Mouse (Mus musculus) urinary bladder, postnatal 4 days (tissue): ENCODE data around the gene Comp.

ENCODE experiments used
- DNase-seq, 2 experiments: peaks; one replicate each; pipeline ENCODE4 v3.0.0; 2021 to 2022; ENCODE audit warnings: low spot score in 2 of 2

Gene Comp

DNA sequence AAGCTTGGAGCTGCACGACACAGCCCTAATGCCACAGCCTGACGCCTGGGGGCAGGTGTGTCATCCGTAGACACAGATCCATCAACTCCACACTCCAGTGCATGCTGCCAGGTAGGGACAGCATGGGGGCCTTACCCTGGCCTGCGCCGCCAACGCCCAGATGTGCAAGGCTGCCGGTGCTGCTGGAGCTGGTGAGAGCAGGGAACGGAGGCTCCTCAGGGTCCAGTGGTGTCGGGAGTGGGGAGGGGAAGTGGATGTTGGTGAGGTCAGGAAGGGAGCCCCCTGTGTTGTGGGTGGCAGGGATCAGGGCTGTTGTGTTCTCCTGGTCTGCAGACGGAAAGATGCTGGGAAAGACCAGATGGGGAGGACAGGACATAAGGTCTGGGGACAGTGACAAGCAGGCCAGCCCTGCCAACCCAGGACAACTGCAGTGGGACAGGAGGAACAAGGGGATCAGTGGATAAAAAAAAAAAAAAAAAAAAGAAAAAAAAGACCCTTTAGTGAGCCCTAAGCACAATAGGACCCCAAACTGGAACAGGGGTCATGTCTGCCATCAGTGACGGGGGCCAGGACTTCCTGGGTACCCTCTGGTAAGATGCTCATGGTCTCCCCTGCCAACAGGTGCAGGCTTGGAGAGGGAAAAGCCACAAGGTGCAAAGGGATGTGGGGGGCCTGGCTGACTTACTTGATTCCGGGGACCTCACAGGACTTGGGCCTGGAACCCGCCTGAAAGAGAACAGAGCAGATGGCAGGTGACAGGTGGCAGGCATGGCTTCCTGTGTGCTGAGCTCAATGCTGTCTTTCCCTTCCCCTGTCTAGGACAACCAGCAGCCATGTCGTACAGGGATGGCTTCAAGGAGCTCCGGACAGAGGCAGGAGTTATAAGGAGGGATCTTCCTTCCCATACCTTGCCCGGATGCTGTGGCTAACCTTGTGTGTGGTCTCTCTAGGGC, 24.5 kb downstream of the Comp start:
- no peak for DNase-seq

DNA sequence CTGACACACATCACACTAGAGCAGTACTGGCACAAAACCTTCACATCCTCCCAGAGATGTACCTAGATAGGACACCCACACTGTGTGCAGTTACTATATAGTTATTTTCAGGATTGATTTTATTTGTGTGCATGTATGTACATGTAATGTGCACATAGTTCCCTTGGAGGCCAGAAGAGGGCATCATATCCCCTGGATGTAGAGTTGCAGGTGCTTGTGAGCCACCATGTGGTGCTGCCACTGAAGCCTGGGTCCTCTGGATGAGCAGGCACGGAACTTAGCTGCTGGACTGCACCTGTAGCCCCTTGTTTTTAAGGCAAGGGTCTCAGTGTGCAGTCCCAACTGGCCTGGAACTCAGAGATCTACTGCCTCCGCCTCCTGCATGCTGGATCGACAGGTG, 30.9 kb downstream of the Comp start:
- no peak for DNase-seq

DNA sequence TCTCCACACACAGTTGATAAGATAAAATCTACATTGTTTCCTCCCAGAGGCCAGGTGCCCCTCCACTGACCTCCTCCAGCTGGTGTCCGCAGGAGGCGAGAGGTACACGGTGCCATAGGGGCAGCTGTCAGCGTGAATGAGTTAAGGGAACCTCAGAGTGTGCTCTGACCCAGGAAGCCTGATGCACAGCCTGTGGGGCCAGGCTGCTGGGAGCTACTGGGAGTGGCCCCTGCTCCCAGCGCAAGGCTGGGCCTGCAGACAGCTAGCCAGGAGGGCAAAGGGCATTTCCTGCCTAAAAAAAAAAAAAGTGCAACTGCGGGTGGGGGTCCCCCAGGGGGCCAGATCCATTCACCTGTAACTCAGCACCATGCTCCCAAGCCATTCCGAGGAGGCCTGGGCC, 31.8 kb downstream of the Comp start:
- no peak for DNase-seq

DNA sequence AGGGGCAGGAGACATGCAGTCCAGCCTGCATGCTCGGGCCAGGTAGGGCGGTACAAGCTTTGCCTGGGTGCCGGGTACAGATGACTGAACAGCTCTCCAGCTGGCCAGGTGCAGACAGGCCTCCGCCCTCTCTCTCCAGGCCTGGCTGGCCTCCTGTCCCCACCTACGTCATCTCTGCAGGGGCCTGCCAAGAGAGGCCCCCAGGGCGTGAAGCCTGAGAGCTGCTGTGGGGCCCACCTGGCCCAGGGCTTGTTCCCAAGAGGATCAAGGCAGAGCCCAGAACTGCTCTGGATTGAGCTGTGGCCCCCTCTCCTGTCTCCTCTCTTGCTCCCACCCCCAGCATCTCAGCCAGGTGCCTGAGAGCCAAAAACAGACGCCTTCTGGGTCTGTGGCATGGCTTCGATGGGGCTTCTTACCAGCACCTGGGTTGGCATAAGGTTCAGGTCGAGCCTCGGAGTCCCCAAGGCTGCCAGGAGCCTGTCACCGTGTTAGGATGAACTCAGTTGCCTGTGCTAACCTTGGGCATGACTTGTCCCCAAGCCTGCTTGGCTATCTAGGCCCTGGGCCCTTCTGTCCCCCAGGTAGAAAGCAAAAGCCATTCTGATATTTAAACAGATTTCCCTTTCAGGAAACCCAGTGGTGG, 33.2 kb downstream of the Comp start:
- no peak for DNase-seq

DNA sequence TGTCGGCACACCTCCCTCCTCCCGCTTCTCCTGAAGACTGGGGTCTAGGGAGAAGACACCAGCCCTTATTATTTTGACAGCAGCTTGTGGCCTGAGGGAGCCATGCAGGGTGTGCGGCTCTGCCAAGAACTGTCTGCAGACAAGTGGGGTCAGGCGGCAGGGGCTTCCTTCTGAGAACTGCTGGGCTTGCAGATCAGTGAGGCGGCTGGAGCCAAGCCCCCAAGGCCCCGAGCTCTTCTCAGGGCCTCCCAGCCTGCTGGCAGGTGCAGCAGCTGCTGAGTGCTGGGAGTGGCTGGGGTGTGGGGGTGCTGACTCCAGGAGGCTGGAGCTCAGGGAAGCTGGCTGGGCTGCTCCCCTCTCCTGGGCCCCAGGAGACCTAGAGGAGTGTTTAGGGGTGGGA, 34.9 kb downstream of the Comp start:
- peak in 1 of 2 experiments; percentile 43 for DNase-seq

DNA sequence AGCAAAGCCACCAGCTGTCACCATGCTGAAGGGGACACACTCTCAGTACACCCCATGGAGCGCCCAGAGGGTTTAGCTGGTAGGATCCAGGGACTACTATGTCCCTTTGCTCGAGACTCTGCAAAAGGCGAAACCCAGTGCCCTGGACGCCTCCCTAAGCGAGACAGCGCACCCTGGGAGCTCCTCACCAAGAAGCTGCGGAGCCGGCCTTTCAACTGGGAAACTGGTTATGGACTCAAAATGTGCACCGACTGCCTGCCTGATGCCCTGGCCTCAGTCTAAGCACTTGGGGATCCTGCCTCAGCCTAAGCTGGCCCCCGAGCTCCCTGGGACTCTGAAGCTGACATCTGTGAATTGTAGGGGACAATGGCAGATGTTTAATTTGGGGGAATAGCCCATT, 35.7 kb downstream of the Comp start:
- DNase-seq: no peak

DNA sequence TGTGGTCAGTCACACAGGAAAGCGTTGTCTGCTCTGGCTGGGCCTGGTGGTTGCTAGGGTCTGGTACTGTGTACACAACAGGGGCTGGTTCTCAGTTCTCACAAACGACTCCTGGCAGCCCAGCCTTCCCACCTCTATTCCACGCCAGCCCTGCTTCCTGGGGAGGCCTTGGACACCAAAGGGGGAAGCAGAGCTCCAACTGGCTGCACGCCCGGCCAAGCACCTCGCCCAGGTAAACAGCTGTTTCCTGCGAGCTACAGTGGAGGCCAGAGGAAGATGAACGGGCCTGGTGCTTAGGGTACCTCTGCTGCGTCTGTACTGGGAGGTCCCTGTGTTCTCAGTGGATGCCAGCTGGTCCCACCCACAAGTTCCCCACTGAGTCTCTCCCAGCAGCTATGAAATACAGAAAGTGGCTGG, 36.1 kb downstream of the Comp start:
- no peak for DNase-seq

DNA sequence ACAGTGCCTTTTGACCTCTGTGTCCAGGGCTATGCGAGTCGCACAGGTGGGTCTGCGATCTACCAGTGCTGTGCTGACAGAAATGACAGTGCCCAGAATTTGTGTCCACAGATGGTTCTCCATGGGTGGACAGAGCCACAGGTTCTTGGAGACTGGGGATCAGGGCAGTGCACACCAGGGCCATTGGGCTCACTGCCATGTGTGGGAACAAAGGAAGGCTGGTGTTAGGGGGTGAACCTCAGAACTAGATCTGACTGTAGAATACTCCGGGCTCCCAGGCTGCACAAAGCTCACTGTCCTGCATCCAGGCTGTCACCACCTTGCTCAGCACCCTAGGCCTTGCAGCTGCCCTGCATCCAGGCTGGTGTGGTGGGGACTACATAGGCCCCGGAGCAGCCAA, 36.9 kb downstream of the Comp start:
- DNase-seq: no peak

DNA sequence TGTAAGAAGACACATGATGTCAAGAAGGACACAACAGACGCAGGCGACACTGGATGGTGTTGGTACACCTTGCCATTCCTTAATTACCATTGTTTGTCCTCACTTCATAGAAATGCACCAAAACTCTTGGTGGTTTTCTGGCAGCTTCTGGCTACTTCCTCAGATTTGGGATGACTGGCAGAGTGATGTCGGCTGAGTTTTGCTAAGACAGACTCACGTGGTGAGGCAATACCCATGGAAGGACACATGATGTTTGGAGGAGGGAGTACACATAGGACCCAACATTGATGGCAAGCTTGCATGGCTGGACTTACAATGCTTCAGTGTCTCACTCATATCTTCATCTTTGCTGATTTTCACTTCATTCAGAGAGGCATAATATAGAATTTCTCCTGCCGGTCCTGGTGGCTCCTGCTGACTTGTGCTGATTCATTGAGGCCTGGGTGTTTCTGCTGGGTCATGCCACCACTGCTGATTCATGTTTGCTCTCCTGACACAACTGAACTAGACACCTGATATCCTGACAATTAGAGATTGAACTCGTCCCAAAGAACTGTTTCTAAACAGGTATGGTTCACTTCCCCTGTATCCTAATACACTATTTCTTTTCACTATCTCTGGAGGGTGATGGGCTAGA, 41.1 kb downstream of the Comp start:
- DNase-seq: no peak

DNA sequence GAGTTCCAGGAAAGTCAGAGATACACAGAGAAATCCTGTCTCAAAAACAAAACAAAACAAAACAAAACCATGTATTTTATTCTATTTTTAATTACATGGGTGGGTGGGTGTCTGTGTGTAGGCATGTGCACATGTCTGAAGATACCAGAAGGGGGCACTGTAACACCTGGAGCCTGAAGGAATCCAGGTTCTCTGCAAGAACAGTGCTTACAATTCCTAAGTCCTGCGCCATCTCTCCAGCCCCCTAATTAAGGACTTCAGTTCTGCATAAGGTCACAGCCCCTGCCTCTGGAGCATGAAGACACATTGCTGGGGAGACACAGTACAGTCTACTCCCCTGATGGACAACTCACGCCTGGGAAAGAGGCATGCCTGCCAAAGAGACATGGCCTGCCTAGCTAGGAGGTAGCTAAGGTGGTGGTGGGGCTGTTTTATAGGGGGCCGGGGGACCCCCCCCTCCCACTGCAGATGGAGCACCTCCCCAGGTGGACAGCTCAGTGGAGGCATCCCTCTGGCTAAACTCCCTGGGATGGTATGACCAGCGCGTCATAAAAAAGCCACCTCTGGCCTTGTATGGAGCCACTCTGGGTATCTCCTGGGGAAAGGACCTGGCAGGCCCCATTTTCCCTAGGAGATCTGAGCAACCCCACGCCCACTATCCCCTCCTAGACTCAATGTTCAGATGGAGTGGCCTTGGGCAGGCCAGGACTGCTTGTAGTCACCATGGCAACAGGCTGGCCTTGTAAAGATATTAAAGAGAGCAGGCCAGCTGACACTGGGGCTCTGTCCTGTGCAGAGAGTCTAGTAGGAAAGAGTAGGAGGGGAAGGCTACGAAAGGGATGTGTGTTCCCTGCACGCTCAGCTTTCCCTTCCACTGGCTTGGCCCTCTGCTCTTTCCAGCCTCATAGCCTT, 42.4 kb downstream of the Comp start:
- peak in 1 of 2 experiments; percentile 53 for DNase-seq

DNA sequence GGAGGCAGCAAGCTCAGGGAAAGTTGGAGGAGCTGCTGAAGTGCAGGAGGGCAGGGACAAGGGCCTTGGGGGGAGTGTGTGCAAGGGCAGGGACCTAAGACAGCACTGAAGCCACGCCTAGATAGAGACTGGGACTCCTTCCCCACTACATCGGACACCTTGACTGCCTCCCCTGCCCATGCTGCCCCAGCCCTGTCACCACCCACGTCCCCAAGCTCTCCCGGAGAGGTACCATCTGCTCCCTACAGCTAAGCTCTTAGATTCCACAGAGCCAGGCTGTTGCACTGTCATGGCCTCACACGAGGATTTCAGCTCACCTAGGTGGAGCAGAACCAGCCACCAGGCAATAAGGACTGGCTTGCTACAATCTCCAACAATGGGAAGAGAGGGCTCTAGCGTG, 43.6 kb downstream of the Comp start:
- no peak for DNase-seq

DNA sequence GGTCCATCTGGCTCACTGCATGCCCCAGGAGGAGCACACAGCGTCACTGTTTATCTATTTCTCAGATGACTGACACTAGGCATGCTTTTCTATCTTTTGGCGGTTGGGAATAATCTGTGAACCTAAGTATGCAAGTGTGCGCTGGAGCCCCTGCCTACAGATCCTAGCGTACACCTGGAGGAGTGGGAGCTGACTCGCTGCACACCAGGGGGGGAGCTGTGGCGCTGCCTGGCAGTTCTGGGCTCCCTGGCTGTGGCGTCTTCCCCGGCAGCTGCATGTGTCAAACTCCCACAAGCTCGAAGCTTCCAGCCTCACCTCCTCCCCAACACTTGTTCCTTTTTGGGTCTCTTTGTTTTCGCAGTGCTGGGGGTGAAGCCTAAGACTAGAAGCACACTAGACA, 44.6 kb downstream of the Comp start:
- DNase-seq: no peak

DNA sequence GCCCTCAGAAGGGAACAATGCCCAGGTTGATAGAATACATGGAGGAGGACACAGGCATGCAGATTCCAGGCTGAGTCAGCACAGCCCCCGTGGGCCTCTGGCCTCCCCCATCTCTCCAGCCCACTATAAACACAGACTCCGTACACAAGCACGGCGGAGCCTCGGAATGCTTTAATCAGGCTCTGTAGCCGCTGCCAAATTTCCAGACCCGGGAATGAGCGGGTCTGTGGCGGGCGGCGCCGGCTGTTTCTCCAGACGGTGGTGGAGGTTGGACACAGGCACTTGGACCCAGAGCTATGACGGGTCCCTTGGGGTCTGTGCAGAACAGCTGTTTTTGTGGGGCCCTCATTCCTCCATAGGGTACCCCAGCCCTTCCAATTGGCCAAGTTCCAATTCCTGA, 45.6 kb downstream of the Comp start:
- peak in 1 of 2 experiments; percentile 65 for DNase-seq

DNA sequence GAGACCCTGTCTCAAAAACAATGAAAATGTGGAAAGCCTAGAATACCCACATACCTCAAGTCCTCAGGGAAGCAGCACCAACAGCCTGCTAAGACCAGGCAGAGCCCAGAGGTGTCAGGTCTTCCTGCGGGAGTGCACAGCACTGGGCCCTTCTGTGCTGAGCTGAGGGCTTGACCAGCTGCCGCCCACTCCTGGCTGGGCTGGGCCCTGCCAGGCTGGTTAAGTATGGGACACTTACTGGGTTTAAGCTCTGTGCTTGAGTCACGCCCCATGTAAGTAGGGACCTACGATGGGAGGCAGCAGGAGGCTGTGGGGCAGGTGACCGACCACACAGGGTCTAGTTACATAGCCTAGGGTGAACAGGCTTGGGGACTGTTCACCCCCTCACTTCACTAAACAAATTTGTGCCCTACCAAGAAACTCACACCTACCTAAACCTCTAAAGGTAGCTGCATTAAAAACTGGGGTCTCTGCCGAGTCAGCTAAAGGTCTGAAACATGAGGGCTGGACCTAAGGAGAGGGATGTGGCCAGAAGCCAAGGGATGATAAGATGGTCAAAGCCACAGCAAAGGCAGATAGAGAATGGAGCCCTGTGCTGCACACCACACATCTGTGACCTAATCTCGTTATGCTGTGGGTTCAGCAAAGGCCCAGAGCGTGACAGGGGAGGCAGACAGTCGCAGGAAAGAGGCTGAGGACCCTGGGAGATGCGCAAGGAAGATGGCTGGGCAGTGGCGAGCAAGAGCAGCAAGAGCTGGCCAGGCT, 46.7 kb downstream of the Comp start:
- no peak for DNase-seq

DNA sequence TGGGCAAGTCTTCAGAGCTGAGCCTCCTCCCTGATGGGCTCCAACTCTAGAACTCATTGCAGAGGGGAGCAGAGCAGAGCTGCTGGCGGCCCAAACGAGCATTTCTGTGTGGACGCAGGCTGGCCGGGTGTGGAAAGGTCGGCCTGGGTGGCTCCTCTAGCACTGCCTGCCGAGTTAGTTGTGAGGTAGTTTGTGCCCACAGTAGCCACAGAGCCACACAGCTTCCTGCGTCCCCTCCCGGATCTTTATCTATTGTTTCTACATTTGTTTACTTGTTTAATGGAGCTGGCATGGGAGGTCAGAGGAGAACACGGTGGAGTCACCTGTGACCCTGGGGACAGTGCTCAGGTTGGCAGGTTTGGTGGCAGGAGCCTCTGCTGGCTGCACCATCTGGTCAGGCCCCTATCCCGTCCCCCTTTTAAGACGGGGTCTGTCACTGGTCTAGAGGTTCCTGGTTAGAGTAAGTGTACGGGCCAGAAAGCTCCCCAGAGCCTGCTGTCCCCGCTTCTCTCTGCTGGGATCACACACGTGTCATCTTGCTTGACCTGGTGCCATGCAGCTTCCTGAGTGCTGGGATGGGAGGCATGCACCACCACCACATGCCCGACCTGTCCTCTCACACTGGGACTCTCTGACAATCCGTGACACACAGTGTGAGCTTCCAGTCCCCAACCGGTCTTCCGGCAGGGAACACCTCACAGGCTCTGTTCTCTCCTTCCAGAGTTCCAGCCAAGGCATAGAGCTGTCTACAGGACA, 48.2 kb downstream of the Comp start:
- DNase-seq: no peak

DNA sequence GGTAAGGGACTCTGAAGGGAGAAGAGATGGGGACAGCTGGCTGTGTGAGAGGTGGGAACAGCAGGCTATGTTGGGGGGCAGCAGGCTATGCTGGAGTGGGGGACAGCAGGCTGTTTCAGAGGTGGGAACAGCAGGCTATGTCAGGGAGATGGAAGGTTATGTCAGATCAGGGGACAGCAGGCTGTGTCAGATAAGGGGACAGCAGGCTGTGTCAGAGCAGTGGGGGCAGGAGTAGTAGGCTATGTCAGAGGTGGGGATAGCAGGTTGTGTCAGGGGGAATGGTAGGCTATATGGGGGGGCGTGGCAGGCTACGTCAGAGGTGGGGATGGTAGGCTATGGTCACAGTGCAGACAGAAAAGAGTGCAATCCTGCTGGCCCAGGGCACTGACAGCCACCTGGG, 49.4 kb downstream of the Comp start:
- no peak for DNase-seq

DNA sequence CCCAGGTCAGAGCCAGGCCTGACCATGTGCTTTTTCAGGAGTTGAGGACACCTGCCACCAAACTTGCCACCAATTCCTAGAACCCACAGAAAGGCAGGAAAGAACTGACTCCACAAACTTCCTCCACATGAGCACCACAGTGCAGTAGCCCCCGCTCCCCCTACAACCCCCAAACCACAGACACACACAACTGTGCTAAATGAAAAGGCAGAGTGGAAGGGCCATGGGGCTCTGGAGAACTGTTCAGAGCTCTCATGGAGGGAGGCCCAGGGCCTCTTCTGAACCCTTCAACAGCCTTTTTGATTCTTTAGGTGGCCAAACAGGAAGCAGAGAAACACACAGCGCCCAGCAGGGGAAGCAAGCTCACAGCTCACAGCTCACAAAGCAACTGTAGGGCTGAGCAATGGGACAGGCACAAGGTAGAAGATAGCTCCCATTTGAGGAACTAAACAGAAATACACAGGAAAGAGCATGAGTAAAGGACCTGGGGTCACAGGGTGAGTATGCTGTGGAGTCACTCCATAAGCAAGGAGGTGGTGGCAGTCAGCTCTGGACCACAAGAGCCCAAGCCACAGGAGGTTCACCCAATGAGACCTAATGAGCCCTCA, 53.0 kb downstream of the Comp start:
- DNase-seq: no peak

DNA sequence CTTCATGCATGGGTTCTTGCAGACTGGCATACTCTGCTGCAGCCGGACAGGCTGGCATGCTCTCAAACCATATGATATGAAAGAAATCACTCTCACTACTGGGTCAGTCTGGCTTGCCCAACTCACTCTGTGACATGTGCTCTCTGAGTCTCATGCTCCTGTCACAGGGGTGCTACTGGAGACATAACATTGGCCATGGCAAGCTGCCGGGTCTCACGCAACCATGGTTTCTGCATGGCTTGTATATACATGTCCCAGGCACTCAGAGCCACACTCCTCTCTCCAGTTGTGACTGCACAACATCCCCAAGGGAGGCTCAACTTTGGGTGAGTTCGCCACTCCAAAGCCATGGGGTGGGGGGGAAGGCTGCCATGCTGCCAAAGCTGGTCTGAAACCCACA, 57.9 kb downstream of the Comp start:
- DNase-seq: no peak
